Mouse (Mus musculus) MN1 (cell line): Measurements from ENCODE around the gene Mug1.
"Not testable (repeated sequence)": the region's sequence is repeated elsewhere in the genome, so short reads cannot be mapped to it uniquely, and the experiment has no call there.

Experiments used
- DNase-seq: peaks from one replicate; pipeline ENCODE4 v3.0.0-alpha.2; 2016; ENCODE audit warnings: low spot score

The Mug1 gene

GRCm38 (mm10) chr6:121838271-121838670, at the start of gene Mug1:
Gene Mug1, plus strand, starts transcription at chr6:121838541.
- not testable (repeated sequence) for DNase-seq

DNA sequence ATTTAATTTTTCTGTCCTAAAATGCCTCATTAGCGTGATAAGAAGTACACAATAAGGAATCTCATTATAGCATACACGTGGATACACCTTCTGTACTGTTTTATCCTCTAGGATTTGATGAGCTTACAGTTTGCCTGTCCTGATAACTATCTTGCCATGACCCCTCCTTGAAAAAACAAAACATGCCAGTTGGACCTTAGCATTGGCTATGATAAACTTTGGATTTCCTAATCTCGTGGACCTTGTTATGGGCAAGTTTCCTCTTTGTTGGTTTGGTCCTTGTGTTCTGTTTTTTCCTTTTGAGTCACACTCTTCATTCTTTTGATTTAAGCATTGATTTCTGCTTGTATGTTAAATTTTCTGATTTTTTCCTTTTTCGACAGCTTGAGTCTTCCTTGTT, 10.3 kb upstream of the Mug1 start:
- DNase-seq = no peak

DNA sequence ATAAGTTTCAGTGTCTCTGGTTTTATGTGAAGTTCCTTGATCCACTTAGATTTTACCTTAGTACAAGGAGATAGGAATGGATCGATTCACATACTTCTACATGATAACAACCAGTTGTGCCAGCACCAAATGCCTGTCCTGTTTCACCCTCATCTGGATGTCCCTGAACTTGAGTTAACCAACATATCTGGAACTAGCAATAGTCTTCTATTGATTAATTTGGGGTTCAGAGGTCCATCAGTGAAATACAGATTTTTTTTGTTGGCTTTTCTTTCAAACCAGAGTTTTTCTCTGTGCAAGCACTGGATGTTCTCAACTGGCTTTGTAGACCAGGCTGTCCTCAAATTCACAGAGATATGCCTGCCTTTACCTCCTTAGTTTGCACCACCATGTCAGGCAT, 2.0 kb upstream of the Mug1 start:
- DNase-seq = no peak

DNA sequence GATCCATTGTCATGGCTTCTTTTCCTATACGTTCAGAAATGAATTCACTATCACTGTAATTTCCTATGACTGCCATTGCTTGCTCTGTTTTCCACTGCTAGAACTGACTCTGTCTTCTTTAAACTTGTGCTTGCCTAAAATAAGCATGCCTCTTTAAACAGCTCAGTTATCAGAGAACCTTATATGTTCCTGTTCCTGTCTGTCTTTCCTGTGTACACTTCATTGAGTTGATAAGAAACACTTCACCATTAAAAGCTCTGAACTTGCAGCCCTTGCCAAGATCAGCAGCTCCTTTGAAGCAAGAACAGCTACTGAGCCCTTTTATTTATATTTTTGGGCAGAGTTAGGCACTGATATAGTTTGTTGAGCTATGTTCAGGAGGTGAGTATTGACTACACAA, 10.0 kb downstream of the Mug1 start:
- no peak for DNase-seq
